Mouse (Mus musculus) MEL (cell line): Measurements from ENCODE around the gene Zfp697. TPM values are rescaled to one million over a fixed set of nuclear protein-coding genes. Genes with fewer than 3 reads are reported as not detected.
"Not testable (repeated sequence)": the region's sequence is repeated elsewhere in the genome, so short reads cannot be mapped to it uniquely, and the experiment has no call there.

Experiments used
- DNase-seq: peaks from one replicate; pipeline ENCODE4 v3.0.0; 2011; ENCODE audit warnings: low read depth, low spot score
- H3K27ac ChIP-seq: 2 replicates; pipeline ENCODE4 v1.5.1; 2012; ENCODE audit warnings: low read depth, mild to moderate bottlenecking, control low read depth, low read length, moderate library complexity; ENCODE audit not compliant: control insufficient read depth
- H3K27me3 ChIP-seq, 2 experiments: fragments of 150-350 bp in 1 of 2; sonication (generic) in 1 of 2; 2 replicates each; pipeline ENCODE4 v1.6.1; 2012; ENCODE audit warnings: low read length in 2 of 2, mild to moderate bottlenecking in 2 of 2, improper control_type of control experiment in 1 of 2, moderate library complexity in 1 of 2; ENCODE audit not compliant: insufficient read depth in 2 of 2, control insufficient read depth in 1 of 2
- H3K36me3 ChIP-seq, 2 experiments: 2 replicates each; pipeline ENCODE4 v1.6.1; 2012 to 2014; ENCODE audit warnings: low read length in 2 of 2, improper control_type of control experiment in 1 of 2, inconsistent platforms in 1 of 2, mild to moderate bottlenecking in 1 of 2; ENCODE audit not compliant: insufficient read depth in 2 of 2, control insufficient read depth in 1 of 2
- H3K4me1 ChIP-seq, 2 experiments: fragments of 150-350 bp in 1 of 2; sonication (generic) in 1 of 2; 2 replicates each; pipeline ENCODE4 v1.6.1; 2012; ENCODE audit warnings: low read length in 2 of 2, improper control_type of control experiment in 1 of 2, mild to moderate bottlenecking in 1 of 2; ENCODE audit not compliant: insufficient read depth in 2 of 2, control insufficient read depth in 1 of 2
- H3K4me3 ChIP-seq, 2 experiments: fragments of 150-350 bp in 1 of 2; sonication (generic) in 1 of 2; 2 replicates each; pipeline ENCODE4 v1.5.1; 2012; ENCODE audit warnings: low read depth in 2 of 2, low read length in 2 of 2, mild to moderate bottlenecking in 2 of 2, moderate library complexity in 2 of 2, control low read depth in 1 of 2, improper control_type of control experiment in 1 of 2; ENCODE audit not compliant: control insufficient read depth in 1 of 2, insufficient read depth in 1 of 2
- H3K79me2 ChIP-seq: 2 replicates; pipeline ENCODE4 v1.6.1; 2012; ENCODE audit warnings: mild to moderate bottlenecking, low read length, moderate library complexity; ENCODE audit not compliant: control insufficient read depth, poor library complexity, insufficient read depth
- H3K9ac ChIP-seq: 2 replicates; pipeline ENCODE4 v1.6.1; 2012; ENCODE audit warnings: low read depth, mild to moderate bottlenecking, control low read depth, low read length, moderate library complexity; ENCODE audit not compliant: control insufficient read depth, poor library complexity, severe bottlenecking
- H3K9me3 ChIP-seq: fragments of 150-350 bp; sonication (generic); replicated peaks from 2 replicates; pipeline ENCODE4 v1.6.1; 2012; ENCODE audit warnings: mild to moderate bottlenecking, low read length, improper control_type of control experiment, moderate library complexity; ENCODE audit not compliant: insufficient read depth
- polyA plus RNA-seq, 2 experiments: library from polyadenylated mRNA; stranded (reverse) in 1 of 2; unstranded in 1 of 2; fragments of >175 nt in 1 of 2; fragments of >200 nt in 1 of 2; gene quantifications; 2 replicates each; pipeline versions ENCODE4 v1.2.1 to v1.2.4; 2012; ENCODE audit warnings: low replicate concordance in 2 of 2, low read depth in 1 of 2; ENCODE audit not compliant: insufficient read length in 2 of 2, insufficient read depth in 1 of 2, missing spikeins in 1 of 2
- total RNA-seq: library from RNA; depleted of rRNA; stranded (reverse); fragments of 300-350 nt; gene quantifications from 2 replicates; pipeline ENCODE4 v1.2.3, GENCODE M21; 2012

The Zfp697 gene
- total and polyA plus RNA-seq, 3 experiments = 0.04 TPM; not detected in 2

- not testable (repeated sequence) for H3K79me2 ChIP-seq, H3K4me3 ChIP-seq, H3K4me1 ChIP-seq, H3K9me3 ChIP-seq, H3K27ac ChIP-seq, DNase-seq, H3K36me3 ChIP-seq, H3K9ac ChIP-seq, H3K27me3 ChIP-seq
These were observed 87.1 kb downstream of the Zfp697 start for GRCm38 (mm10) chr3:98469323-98469722.

DNA sequence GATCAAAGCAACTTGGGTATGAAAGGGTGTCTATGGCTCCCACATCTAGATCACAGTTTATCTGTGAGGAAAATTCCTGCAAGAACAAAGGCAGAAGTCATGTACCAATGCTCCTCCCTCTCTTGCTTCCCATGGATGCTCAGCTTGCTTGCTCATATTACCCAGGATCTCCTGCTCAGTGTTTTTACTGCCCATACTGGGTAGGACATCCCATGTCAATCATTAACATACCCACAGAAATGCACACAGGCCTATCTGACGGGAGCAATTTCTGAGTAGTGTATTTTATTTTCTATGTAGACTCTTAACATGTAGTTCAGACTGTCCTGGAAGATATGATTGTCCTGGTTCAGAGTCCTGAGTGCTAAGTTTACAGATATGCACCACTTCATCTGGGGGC is 88.8 kb downstream of the Zfp697 start:
- H3K36me3 ChIP-seq, H3K4me1 ChIP-seq, H3K4me3 ChIP-seq, H3K27me3 ChIP-seq, H3K79me2 ChIP-seq, DNase-seq, H3K27ac ChIP-seq, H3K9me3 ChIP-seq, H3K9ac ChIP-seq: not testable (repeated sequence)

GRCm38 (mm10) chr3:98471499-98471898 is 89.2 kb downstream of the Zfp697 start:
- H3K79me2 ChIP-seq, H3K27ac ChIP-seq, DNase-seq, H3K27me3 ChIP-seq, H3K36me3 ChIP-seq, H3K4me1 ChIP-seq, H3K9me3 ChIP-seq, H3K4me3 ChIP-seq, H3K9ac ChIP-seq: not testable (repeated sequence)

DNA sequence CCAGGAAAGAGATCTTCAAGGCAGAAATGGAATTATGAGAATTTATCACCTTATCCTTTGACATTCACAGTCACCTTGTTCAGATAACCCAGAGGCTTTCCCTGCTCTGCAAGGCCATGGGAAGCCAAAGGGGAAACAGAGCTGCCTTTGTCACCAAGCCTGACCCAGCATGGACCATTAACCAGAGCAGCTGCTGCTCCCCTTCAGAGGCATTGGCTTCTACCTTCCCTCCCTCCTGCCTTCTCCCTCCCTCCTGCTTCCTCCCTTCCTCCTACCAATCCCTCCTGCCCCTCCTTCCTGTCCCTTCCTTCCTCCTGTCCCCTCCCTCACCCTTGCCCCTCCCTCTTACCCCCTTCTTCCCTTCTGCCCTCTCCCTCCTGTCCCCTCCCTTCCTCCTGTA is 111.9 kb downstream of the Zfp697 start:
- not testable (repeated sequence) for H3K79me2 ChIP-seq, H3K9me3 ChIP-seq, DNase-seq, H3K36me3 ChIP-seq, H3K4me3 ChIP-seq, H3K27ac ChIP-seq, H3K27me3 ChIP-seq, H3K4me1 ChIP-seq, H3K9ac ChIP-seq

- H3K4me1 ChIP-seq, DNase-seq, H3K27ac ChIP-seq, H3K36me3 ChIP-seq, H3K4me3 ChIP-seq, H3K9me3 ChIP-seq, H3K9ac ChIP-seq, H3K27me3 ChIP-seq, H3K79me2 ChIP-seq: not testable (repeated sequence)
These were observed 112.8 kb downstream of the Zfp697 start for GRCm38 (mm10) chr3:98495055-98495454.

DNA sequence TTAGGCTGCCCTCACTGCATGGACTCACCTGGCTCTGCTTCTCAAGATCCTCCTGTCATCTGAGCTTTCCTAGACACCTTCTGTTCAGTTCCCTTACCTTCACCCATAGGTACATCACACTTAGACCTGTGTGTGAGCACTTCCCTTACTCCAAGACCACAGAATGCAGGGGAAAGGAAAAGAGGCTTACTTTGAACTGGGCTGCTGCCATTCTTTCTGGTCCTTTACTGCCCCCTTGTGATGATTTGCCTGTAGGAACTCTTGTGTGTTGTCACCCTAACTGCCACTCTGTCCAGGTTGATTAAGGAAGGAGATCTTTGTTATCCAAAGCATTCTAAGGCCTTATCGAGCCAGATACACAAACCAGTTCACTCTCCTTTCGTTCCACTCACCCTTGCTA is 114.5 kb downstream of the Zfp697 start:
- not testable (repeated sequence) for H3K27me3 ChIP-seq, H3K9me3 ChIP-seq

DNA sequence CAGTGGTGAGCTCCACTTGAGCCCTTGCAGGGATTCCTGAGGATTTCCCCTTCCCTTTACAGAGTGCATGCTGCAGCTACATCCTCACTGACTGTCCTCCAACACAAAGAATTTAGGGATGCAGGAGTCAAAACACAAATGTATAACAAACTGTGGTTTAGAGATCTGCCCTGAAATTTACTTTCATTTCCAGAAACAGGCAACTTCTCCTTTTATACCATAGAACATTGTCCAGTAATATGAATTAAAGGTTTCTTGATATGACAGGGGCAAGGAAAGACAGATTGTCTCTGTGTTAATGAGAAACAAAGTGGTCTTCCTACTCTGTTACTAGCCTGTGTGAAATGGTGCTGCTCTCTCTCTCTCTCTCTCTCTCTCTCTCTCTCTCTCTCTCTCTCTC is 115.1 kb downstream of the Zfp697 start:
- not testable (repeated sequence) for H3K4me3 ChIP-seq, H3K27me3 ChIP-seq

More for the DNA sequence above, 114.5 kb downstream of the Zfp697 start:
- not testable (repeated sequence) for H3K4me1 ChIP-seq, H3K36me3 ChIP-seq, H3K4me3 ChIP-seq, DNase-seq, H3K27ac ChIP-seq, H3K9ac ChIP-seq, H3K79me2 ChIP-seq

More for the DNA sequence above, 115.1 kb downstream of the Zfp697 start:
- H3K9me3 ChIP-seq, DNase-seq, H3K4me1 ChIP-seq, H3K79me2 ChIP-seq, H3K9ac ChIP-seq, H3K36me3 ChIP-seq, H3K27ac ChIP-seq: not testable (repeated sequence)
